Mouse (Mus musculus) forebrain, embryonic 14.5 days (tissue): ENCODE results near the gene Ankrd23. TPM values are rescaled to one million over a fixed set of nuclear protein-coding genes. Genes with fewer than 3 reads are reported as not detected.

Source experiments
- ATAC-seq: fragments of 200-750 bp; cut with Nextera tagmentation; 2 replicates; pipeline ENCODE4 v1.8.0; 2017; ENCODE audit warnings: mild to moderate bottlenecking, moderate library complexity
- DNase-seq: peaks from one replicate; pipeline ENCODE4 v3.0.0-alpha.2; 2015; ENCODE audit warnings: low spot score
- H3K27ac ChIP-seq: fragments of 300-500 bp; sonication (generic); 2 replicates; pipeline ENCODE4 v1.5.1; 2014; ENCODE audit warnings: low read depth, mild to moderate bottlenecking, control low read depth, low read length, moderate library complexity
- H3K27me3 ChIP-seq: fragments of 300-500 bp; sonication (generic); replicated peaks from 2 replicates; pipeline ENCODE4 v1.6.1; 2014; ENCODE audit warnings: low read length, control low read depth, mixed read lengths; ENCODE audit not compliant: control insufficient read depth, insufficient read depth
- H3K36me3 ChIP-seq: fragments of 300-500 bp; sonication (generic); 2 replicates; pipeline ENCODE4 v1.6.1; 2014; ENCODE audit warnings: low read length, control low read depth; ENCODE audit not compliant: control insufficient read depth, insufficient read depth
- H3K4me1 ChIP-seq: fragments of 300-500 bp; sonication (generic); 2 replicates; pipeline ENCODE4 v1.6.1; 2014; ENCODE audit warnings: antibody characterized with exemption, low read length, control low read depth; ENCODE audit not compliant: control insufficient read depth, insufficient read depth
- H3K4me2 ChIP-seq: fragments of 300-500 bp; sonication (generic); 2 replicates; pipeline ENCODE4 v1.6.1; 2014; ENCODE audit warnings: mild to moderate bottlenecking, control low read depth, low read length
- H3K4me3 ChIP-seq: fragments of 300-500 bp; sonication (generic); 2 replicates; pipeline ENCODE4 v1.5.1; 2014; ENCODE audit warnings: low read depth, low read length, control low read depth
- H3K9ac ChIP-seq: fragments of 300-500 bp; sonication (generic); 2 replicates; pipeline ENCODE4 v1.6.1; 2014; ENCODE audit warnings: mild to moderate bottlenecking, low read length, control low read depth, moderate library complexity
- H3K9me3 ChIP-seq: fragments of 300-500 bp; sonication (generic); replicated peaks from 2 replicates; pipeline ENCODE4 v1.6.1; 2016; ENCODE audit warnings: low read length, control low read depth, mixed read lengths; ENCODE audit not compliant: control insufficient read depth
- WGBS: fragments of 180-500 bp; shearing (Covaris S2); extraction: QIAGEN DNeasy Blood & Tissue Kit; methylation state at CpG from one replicate; pipeline ENCODE4 v1.1.7; 2014; 5-methylcytosine and 5-hydroxymethylcytosine counted together
- microRNA-seq: library from miRNA; unstranded; fragments of <30 nt; microRNA quantifications from one replicate; pipeline ENCODE4, GENCODE M21; 2016
- polyA plus RNA-seq: library from polyadenylated mRNA; unstranded; fragments of >200 nt; fragmentation: Nextera tagmentation; extraction: Ambion mirVana; gene quantifications from 2 replicates; pipeline ENCODE4 v1.2.1, GENCODE M21; 2014

Gene Ankrd23
- polyA plus RNA-seq, 1 experiment from 2014 or later = 3.8 TPM

DNA sequence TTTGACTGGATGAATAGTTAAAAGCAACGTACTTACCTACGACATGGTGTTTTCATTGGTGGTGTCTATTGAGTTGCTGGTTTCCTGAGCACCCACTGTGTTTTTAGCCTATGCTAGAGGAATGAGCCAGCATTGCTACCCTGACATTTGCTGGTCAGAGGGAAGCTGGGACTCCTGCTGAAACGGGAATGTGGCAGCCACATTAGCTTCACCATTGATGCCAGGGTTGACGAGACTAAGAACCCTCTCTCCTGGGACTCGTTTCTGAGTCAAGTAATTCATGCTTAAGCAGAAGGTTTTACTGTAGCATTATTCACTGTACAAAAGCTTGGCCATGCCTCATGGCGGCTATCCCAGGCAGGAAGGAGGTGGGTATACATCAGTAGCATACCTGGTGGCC is 47.0 kb downstream of the Ankrd23 start:
- WGBS = 65% methylated on average over 6 of the region's 6 CpGs
- H3K4me1 ChIP-seq = no peaks in the 10 kb centered on the region
- ATAC-seq = no peak
- H3K27ac ChIP-seq = no peak overlapping the region
- no peaks in the 10 kb centered on the region for H3K27me3 ChIP-seq
- no peak overlapping the region for H3K4me3 ChIP-seq
- DNase-seq = no peak
- no peak overlapping the region for H3K4me2 ChIP-seq
- H3K9ac ChIP-seq = no peak overlapping the region
- H3K9me3 ChIP-seq = no peaks in the 10 kb centered on the region
- no peaks in the 10 kb centered on the region for H3K36me3 ChIP-seq

DNA sequence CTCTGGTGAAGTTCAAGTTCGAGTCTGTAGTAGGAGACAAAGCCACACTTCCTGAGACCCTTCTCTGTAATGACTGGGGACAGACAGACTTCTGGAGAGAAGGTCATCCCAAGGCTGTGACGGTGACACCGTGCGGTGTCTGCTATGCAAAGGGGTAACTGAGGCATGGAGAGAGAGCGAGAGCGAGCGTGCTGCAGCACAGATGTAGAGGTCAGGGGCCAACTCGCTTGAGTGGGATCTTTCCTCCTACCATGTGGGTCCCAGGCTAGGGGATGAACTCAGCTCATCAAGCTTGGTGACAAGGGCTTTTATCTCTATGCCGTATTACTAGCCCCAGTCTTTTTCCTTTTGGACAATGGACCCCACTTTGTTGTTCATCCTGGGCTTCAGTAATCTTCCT is 49.6 kb downstream of the Ankrd23 start:
- WGBS = 88% methylated on average over 9 of the region's 9 CpGs
- no peak overlapping the region for H3K4me2 ChIP-seq
- H3K4me3 ChIP-seq = no peak overlapping the region
- no peak overlapping the region for H3K27ac ChIP-seq
- no peak for ATAC-seq
- no peaks in the 10 kb centered on the region for H3K36me3 ChIP-seq
- H3K4me1 ChIP-seq = no peaks in the 10 kb centered on the region
- no peaks in the 10 kb centered on the region for H3K27me3 ChIP-seq
- no peak overlapping the region for H3K9ac ChIP-seq
- DNase-seq = no peak
- no peaks in the 10 kb centered on the region for H3K9me3 ChIP-seq

DNA sequence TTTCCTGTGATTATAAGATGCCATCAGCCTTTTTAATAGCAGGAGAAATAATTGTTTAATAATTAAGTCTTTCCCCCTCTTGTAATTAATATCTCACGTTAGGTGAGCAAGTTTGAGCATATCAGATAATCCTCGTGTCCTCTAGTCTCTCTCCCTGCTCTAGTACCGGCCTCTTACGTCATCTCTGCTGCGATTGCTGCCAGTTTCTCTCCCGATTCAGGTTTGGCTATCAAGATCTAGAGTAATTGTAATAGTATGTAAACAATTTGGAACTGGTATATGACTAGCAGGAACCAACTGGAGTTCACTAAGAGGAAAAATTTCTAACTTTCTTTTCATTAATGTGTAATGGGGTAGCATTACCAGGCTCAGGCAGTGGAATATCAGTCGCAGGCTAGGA is 51.6 kb downstream of the Ankrd23 start:
- no peaks in the 10 kb centered on the region for H3K36me3 ChIP-seq
- no peak overlapping the region for H3K9ac ChIP-seq
- DNase-seq = no peak
- no peaks in the 10 kb centered on the region for H3K9me3 ChIP-seq
- H3K4me3 ChIP-seq = no peak overlapping the region
- no peak overlapping the region for H3K4me2 ChIP-seq
- no peak for ATAC-seq
- H3K27ac ChIP-seq = no peak overlapping the region
- WGBS = 85% methylated on average over 7 of the region's 7 CpGs
- H3K4me1 ChIP-seq = no peaks in the 10 kb centered on the region
- H3K27me3 ChIP-seq = no peaks in the 10 kb centered on the region

DNA sequence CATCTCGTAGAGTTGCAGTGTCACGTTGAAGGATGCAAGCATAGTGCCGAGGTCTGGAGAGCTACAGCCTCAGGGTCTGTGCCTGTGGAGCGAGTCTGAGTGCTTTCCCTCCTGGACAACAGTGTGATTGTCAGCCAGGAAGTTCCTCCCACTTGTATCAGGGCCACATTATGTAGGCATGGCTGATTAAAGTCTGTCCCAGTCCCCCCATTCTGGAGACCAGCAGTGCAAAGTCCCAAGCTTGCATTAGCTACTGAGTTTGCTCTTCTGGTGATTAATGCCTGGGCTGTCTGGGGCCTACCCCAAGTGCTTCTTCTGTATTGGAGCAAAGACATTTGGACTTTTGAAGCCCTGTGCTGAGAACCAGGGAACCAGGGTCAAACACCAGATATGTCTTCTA is 52.9 kb downstream of the Ankrd23 start:
- no peaks in the 10 kb centered on the region for H3K36me3 ChIP-seq
- no peak overlapping the region for H3K4me3 ChIP-seq
- DNase-seq (no peak), ATAC-seq (no peak)
- no peaks in the 10 kb centered on the region for H3K4me1 ChIP-seq
- no peak overlapping the region for H3K4me2 ChIP-seq
- WGBS = 60% methylated on average over 4 of the region's 4 CpGs
- no peaks in the 10 kb centered on the region for H3K27me3 ChIP-seq
- no peaks in the 10 kb centered on the region for H3K9me3 ChIP-seq
- no peak overlapping the region for H3K27ac ChIP-seq
- no peak overlapping the region for H3K9ac ChIP-seq

Small RNA genes within 50 kb of the gene (microRNA-seq; reads per million reads assigned to microRNA genes)
- not detected for gene Gm47280

Other genes starting within 250 kb of the Ankrd23 start
- gene Arid5a, start 229.2 kb downstream of the Ankrd23 start, polyA plus RNA-seq = 1.8 and 2.0 TPM in 2 replicates
- 18.3 and 26.7 TPM in 2 replicates for gene Kansl3, start 167.7 kb downstream of the Ankrd23 start, polyA plus RNA-seq
- gene Fer1l5, start 164.6 kb downstream of the Ankrd23 start, polyA plus RNA-seq = 0.98 and 1.0 TPM in 2 replicates
- gene Lman2l, start 91.6 kb downstream of the Ankrd23 start, polyA plus RNA-seq = 32.6 and 39.3 TPM in 2 replicates
- gene Cnnm4, start 65.3 kb downstream of the Ankrd23 start, polyA plus RNA-seq = 7.8 and 9.0 TPM in 2 replicates
- gene Cnnm3, start 25.0 kb downstream of the Ankrd23 start, polyA plus RNA-seq = 5.2 and 5.9 TPM in 2 replicates
- 0.22 TPM in 1 of 2 replicates, not detected in the other for gene Gm42417, start 2.5 kb upstream of the Ankrd23 start, polyA plus RNA-seq
- 15.4 and 15.7 TPM in 2 replicates for gene Ankrd39, start 10.6 kb upstream of the Ankrd23 start, polyA plus RNA-seq
- gene Sema4c, start 21.5 kb upstream of the Ankrd23 start, polyA plus RNA-seq = 5.9 and 6.9 TPM in 2 replicates
- 0.26 TPM in 1 of 2 replicates, not detected in the other for gene Fam178b, start 146.3 kb upstream of the Ankrd23 start, polyA plus RNA-seq
- 606 and 697 TPM in 2 replicates for gene Cox5b, start 154.6 kb upstream of the Ankrd23 start, polyA plus RNA-seq
- 0.40 TPM in 1 of 2 replicates, not detected in the other for gene 4933424G06Rik, start 173.3 kb upstream of the Ankrd23 start, polyA plus RNA-seq
- gene Actr1b, start 177.5 kb upstream of the Ankrd23 start, polyA plus RNA-seq = 73.7 and 86.8 TPM in 2 replicates
- gene Zap70, start 224.9 kb upstream of the Ankrd23 start, polyA plus RNA-seq = 0.99 and 1.5 TPM in 2 replicates